Mouse (Mus musculus): ENCODE results near the gene Hnrnpl.

Hnrnpl gene

DNA sequence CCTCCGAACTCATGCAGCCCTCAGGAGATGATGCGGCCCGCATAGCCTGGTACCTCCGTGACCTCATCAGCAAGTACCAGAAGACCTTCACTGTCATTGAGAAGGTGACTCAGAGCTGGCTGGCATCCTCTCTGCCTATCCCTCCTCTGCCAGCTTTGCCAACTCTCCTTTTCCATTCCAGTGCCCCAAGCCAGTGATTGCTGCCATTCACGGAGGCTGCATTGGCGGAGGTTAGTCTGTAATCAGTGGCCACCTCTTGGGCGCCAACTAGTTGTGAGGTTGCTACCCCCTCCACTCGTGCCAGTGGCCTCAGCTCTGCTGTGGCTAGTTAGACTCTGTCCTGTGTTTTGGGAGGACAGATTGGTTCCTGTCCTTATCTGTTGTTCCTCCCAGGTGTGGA lies 21.5 kb downstream of the Hnrnpl start:
- DNase-seq (ENCODE audit: low read depth, low spot score), result no peak

DNA sequence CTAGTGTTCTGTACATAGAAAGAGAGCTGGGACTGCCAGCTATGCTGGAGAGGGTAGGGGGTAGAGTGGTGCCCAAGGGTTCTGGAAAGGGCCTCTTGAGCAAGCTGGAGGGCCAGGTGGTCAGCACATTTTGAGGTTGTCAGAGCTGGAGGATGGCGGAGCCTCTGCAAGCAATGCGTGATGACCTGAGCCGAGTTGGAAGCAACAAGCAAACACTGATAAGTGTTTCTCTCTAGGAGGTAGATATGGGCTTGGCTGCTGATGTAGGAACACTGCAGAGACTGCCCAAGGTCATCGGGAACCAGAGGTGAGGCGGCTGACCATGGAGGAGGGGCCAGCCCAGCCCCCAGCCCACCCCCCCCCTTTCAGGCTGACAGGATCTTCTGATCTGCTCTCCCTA lies 22.6 kb downstream of the Hnrnpl start:
- DNase-seq (ENCODE audit: low read depth, low spot score), result no peak

DNA sequence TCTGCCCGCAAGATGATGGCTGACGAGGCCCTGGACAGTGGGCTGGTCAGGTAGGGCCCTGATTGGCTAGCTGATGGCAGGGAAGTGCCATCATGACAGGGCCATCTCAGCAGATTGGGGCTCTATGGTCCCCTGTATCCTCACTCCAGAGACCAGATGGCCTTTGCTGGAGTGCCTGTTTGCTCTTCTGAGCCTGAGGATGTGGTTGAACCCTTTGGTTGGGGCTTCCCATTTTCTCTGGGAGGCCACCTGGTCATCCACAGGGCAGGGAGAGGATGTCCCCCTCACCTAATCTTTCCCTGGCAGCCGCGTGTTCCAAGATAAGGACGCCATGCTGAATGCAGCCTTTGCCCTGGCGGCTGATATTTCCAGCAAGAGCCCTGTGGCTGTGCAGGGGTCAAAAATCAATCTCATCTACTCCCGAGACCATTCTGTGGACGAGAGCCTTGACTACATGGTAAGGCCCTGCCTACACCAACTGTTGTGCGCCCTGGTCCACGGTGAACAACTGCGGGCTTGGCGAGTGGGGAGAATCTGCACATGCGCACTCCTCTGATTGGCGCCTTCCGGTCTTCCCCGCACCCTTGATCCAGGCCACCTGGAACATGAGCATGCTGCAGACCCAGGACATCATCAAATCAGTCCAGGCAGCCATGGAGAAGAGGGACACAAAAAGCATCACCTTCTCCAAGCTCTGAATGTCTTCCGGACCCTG lies 23.2 kb downstream of the Hnrnpl start:
- DNase-seq (ENCODE audit: low read depth, low spot score), result no peak

DNA sequence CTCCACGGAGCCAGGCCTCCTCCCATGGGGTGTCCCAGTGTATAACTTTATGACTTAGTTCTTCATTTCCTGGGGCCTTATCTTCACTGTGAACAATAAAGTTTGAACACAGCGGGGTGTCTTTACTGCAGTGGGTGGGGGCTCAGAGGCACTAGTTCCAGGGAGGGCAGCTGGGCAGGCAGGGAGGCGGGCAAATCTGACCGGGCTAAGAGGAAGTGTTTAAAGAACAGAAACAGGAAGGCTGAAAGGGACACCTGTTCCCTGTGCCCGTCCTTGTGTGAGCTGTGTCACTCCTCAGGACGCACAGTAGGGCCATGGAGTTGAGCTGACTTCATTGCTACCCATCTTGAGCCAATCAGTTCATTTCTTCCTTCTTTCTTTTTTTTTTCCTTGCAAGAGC lies 23.8 kb downstream of the Hnrnpl start:
- DNase-seq (ENCODE audit: low read depth, low spot score), result no peak

DNA sequence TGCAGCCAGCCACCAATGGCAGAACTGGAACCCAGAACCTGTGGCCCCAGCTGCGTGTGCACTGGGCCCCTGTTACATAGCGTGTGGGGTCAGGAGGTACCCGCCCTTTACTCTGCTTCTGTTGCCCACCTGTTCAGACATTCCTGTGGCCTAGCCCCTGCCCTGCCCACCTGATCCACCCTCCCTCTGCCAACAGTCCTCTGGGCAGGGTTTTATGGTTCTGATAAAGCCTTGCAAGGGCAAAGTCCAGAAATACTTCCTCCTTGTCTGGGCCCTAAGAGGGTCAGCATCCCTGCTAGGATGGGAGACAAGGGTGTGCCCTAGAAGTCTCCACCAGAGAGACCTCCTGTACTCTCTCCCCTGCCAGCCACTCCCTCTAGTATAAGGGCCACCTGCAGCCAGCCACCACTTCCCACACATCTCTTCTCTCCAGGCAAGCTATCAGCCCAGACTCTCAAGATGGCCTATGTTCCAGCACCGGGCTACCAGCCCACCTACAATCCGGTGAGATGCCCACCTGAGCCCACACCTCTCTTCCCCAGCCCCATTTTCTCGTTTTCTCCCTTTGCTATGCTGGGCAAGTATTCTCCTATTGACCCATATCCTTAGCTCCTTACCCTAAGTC lies 25.5 kb downstream of the Hnrnpl start, which contains the start of gene Lgals4:
Gene Lgals4, plus strand, starts transcription at position 132 of the 625 bp plus-strand sequence.
- no peak for DNase-seq (ENCODE audit: low read depth, low spot score)

DNA sequence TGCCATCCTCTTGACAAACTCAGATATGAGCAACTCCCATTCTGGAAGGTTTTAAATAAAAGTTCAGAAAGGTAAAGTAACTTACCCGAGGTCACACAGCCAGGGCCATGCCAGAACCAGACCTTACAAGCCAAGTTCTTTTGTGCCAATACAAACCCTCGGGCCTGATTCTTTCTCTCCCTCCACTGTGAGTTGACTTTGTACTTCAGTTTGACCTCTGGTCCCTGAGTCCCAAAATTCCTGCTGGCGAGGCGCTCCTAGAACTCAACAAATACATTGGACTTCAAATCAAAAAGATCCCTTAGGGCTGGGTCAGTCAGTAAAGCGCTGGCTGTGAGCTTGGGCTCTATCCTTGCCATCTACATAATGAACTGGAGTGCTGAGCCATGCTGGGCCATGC lies 28.6 kb downstream of the Hnrnpl start:
- DNase-seq (ENCODE audit: low read depth, low spot score), result no peak

DNA sequence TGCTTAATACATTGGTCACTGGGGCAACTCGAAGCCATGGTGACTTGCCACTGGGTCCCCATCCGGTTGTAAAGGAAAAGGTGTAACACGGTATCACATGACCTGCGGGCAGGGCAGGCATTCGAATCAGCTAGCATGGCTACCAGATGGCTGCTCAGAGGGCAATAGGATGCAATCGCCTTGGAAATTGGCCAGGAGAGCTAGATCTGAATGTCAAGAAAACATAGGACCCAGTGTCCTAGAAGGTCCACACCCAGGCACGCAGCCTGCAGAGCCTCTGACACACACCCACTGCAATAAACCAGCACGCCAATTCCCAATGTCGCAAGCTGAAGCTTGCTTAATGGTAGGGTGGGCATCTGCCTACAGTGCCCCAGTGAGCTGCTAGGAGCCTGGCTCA lies 30.0 kb downstream of the Hnrnpl start:
- no peak for DNase-seq (ENCODE audit: low read depth, low spot score)

DNA sequence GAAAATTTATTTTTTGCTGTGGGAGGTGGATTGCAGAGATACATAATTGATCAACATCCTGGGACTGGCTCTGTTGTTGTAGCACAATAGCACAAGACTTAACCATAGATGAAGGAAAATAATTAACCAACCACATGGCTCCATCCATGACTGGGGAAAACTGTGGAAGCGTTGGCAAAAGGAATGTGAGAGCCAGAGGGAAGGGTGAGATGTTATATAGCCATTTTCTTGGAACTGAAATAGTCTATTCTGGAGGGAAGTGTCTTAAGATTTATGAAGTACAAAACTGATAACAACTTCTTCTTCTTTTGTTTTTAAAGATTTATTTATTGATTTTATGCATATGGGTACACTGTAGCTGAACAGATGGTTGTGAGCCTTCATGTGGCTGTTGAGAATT lies 38.9 kb downstream of the Hnrnpl start:
- DNase-seq (ENCODE audit: low read depth, low spot score), result no peak

DNA sequence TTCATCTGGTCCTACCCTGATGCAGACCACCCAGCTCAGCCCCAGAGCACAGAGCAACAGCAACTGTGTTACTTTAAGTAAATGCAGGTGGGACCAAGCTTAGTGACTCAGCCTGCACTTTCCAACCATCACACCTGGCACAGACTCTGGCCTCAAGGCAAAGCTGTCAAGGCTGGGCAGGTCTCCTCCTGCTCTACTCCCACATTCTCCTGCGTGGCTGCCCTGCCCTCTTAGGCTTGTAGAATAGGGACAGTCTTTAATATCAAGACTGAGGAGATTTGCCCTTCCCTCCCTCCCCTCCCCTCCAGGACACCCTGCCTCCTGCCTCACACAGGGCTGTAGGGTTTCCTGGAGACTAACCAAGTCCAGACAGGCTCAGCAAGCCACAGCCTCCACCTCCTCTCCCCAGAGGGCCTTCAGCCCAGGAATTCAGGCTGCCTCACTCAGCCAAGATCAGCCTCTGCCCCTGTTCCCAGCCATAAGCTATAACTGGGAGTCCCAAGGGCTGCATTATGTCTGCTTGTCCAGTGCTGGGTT lies 41.4 kb downstream of the Hnrnpl start:
- DNase-seq (ENCODE audit: low read depth, low spot score), result no peak

DNA sequence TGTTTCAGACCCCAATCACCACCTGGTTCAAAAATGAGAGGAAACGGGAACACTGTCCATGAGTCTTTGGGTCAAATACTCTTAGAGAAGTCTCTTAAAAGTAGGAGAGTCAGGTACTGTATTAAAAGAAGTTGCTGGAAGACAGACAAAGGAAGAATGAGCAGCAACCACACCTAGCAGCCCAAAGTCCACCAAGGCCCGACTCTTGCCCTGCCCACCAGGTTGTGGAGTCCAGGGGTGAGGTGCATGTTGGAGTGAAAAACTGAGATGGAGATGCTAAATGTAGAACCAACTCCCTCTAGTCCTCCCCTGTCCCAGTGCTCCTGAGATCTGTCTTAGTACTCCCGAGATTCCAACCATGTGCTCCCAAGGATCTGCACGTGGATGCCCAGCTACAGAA lies 42.3 kb downstream of the Hnrnpl start:
- no peak for DNase-seq (ENCODE audit: low read depth, low spot score)

DNA sequence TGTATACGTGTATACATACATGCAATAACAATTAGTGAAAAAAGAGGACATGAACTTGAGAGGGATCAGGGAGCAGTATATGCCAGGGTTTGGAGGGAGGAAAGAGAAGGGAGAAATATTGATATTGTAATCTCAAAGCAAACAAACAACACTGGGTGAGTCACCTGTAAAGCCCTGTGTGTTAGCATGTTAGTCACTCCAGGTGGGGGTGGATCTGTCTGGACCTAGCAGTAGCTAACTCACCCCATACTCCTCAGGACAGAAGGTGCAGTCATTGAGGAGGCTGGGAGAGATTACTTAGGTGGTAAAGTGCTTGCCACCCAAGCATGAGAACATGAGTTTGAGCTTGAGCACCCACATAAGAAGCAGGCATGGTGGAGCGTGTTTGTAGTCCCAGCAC lies 51.6 kb downstream of the Hnrnpl start:
- DNase-seq (ENCODE audit: low read depth, low spot score), result no peak

DNA sequence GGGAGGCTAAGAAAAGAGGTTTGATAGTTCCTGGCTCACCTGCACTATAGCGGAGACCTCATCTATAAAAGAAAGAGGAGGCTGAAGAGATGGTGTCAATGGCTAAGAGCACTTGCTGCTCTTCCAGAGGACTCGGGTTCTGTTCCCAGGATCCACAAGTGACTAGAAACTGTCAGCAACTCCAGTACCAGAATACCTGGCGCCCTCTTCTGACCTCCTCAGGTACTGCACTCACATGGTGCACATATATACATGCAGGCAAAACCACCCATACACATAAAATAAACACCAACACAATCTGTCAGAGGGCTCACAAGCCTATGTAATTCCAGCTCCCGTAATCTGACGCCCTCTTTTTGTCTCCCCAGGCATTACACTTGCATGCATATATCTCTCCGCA lies 52.6 kb downstream of the Hnrnpl start:
- no peak for DNase-seq (ENCODE audit: low read depth, low spot score)

DNA sequence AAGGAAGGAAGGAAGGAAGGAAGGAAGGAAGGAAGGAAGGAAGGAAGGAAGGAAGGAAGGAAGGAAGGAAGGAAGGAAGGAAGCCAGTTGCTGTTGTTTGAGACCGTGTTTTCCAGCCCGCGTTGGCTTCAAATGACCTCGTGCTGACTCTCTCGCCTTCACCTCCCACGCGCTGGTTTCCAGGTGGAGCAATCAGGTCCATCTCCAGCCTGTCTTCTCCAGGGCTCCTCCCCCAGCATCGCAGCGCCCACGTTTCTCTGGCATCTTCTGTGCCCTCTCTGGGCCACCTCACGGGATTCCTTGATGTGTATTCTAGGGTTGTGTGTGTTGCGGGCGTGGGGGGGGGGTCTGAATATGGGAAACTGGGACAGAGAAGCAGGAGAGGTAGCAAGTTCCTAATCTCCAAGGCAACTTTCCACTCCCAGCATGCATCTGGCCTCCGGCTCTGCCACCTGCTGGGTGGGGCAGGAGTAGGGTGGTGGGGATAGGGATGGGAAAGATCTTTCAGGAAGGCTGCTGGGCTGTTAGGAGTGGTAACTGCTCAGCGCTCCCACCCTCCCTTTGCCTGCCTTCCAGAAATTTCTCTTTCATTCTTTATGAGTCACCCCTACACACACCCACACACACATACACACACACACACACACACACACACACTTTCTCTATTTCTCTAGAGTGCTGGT lies 54.6 kb downstream of the Hnrnpl start:
- DNase-seq (ENCODE audit: low read depth, low spot score), result no peak

DNA sequence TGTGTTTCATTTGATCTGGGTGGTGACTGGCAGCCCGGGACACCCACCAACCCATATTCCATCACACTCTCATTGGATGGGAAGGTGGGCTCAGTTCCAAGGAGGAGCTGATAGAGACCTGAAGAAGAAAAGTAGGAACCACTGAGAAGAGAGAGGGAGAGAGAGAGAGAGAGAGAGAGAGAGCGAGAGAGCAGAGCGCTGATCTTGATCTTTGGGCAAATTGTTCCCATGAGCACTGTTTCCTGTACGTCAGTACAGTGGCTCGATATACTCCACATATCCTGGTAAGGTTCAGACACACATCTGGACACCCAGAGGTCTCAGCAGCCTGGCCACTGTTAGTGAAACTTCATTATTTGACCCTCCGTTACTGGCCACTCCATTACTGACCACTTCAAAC lies 55.2 kb downstream of the Hnrnpl start, which contains the start of gene Lgals7:
Gene Lgals7, plus strand, starts transcription at position 314 of the 400 bp plus-strand sequence.
- no peak for DNase-seq (ENCODE audit: low read depth, low spot score)

DNA sequence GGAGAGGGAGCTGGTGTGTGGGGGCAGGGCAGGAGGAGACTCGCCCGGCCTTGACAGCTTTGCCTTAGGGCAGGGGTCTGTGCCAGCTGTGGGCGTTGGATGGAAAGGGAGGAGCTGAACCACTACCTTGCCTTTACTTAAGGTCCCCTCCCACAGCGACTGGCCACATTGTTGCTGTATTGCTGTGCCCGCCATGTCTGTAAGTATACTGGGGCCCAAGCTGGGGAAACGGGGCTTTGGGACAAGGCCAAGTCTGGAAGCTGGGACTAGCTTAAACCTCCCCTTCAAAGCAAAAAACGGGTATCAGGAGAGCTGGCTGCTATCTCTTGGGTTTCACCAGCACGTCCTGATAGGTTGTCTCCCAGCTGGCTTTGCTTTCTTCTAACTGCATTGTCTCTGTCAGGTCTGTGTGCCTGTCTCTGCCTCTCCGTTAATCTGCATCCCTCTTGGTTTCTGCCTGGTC lies 56.0 kb downstream of the Hnrnpl start:
- no peak for DNase-seq (ENCODE audit: low read depth, low spot score)

DNA sequence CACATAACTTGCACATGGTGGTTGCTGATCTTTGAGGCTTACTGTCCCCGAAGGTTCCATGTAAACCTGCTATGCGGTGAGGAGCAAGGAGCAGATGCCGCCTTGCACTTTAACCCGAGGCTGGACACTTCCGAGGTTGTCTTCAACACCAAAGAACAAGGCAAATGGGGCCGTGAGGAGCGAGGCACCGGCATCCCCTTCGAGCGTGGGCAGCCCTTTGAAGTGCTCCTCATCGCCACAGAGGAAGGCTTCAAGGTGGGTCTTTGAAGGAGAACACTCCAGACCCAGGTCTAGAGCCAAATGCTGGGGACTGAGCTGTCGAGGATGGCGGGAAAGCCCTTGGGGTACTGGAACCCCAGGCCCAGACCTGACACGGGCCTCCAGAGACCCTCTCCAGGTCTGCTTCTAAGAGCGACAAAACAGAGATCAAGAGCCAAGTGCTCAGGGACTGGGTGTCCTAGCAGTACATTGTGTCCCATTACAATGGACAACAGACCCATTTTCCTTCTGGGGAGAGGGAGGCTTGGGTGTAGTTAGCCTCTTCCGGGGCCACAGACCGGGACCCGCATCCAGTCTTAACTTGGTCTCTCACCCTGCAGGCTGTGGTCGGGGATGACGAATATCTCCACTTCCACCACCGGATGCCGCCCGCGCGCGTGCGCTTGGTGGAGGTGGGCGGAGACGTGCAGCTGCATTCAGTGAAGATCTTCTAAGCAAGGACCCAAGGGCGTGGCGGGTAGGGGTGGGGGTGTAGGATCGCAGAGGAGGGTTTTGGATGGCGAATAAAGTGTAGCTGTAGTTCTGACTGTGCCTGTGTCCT lies 57.4 kb downstream of the Hnrnpl start:
- no peak for DNase-seq (ENCODE audit: low read depth, low spot score)

DNA sequence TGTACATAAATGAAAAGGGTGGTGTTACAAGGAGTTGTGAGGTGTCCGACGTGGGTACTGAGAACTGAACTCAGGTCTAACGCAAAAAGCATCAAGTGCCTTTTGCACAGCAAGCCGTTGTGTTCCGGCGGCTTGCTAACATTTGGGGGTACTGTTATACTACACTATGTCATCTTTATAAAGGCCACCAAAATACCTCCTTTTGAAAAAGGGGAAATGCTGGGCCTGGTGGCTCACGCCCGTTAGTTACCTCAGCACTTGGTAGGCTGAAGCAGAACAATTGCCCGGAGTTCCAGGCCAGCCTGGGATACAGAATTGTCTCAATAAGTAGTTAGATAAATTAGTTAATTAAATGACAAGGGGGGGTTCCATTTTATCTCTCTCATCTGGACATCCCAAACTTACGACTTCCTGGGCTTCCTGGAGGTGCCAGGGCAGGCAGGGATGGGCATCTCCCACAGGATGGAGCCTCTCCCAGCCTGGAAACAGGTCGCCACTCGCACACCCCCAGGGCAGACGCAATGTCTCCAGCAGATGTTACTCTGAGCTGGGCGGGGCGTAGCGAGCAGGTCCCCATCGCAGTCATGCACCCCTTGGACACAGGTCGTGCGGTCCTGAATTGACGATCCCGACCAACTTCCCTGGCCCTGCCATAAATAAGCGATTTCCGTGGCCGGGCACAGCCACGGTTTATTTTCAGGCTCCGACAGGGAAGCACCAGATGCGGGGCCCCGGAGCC lies 58.6 kb downstream of the Hnrnpl start:
- DNase-seq (ENCODE audit: low read depth, low spot score), result no peak

DNA sequence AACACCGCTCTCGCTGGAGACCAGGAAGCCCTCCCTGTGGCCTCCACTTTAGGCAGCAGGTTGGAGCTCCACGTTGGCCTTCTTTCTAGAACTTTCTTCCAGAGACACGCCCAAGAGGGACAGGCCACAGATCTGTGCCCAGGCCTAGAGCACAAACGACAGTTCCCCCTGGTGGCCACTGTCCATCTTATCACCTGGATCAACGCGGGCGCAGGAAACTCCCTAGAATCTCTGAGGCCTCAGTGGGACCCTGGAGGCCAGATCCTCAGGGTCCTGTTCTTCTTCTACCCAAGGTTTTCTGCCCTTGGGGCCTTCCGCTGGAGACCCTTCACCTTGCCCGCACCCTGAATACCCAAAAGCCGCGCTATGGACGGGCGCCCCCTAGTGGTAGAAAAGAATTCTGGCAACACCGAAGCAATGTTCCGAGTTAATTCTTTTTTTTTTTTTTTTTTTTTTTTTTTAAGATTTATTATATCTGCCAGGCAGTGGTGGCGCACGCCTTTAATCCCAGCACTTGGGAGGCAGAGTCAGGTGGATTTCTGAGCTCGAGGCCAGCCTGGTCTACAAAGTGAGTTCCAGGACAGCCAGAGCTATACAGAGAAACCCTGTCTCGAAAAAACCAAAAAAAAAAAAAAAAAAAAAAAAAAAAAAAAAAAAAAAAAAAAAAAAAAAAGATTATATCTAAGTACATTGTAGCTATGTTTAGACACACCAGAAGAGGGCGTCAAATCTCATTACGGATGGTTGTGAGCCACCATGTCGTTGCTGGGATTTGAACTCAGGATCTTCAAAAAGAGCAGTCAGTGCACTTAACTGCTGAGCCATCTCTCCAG lies 59.4 kb downstream of the Hnrnpl start:
- peak; percentile 49 for DNase-seq (ENCODE audit: low read depth, low spot score)

DNA sequence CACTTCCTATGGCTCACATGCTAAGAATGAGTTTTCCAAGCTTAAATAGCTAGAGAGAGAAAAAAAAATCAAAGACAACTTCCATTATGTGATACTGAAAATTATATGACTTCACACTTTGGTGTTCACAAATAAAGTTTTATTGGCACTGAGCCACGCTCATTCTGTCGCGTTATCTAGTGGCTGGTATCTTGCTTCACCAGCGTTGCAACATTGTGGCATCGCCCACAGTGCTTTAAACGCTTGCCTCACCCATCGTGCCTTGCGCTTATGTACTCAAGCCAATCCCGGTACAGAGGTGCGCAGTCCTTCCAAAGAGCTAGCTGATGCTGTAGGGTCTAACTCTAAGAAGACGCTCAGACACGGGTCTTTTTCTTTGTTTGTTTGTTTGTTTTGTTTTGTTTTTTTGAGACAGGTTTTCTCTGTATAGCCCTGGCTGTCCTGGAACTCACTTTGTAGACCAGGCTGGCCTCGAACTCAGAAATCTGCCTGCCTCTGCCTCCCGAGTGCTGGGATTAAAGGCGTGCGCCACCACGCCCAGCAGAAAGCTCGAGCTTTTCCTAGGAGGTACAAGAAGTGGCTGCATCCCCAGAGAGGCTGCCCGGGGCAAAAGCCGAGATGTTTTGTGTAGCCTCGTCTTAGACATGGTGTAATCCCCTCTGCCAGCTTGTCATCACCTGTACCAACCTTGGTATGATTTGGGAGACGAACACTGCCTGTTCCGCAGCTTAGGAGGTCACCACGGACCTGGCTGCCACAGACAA lies 62.7 kb downstream of the Hnrnpl start:
- no peak for DNase-seq (ENCODE audit: low read depth, low spot score)
